Mouse (Mus musculus) v-Abl transformed pro-B cells (cell line): ENCODE data around the gene Mmp9.

Experiments
- in situ Hi-C, 2 experiments: fragments of 400-800 bp; cut with MboI; formaldehyde crosslinking; loops; one replicate each; pipeline ENCODE4 v1.15.1; 2025; ENCODE audit not compliant: unreplicated experiment in 2 of 2

Mmp9 gene

DNA sequence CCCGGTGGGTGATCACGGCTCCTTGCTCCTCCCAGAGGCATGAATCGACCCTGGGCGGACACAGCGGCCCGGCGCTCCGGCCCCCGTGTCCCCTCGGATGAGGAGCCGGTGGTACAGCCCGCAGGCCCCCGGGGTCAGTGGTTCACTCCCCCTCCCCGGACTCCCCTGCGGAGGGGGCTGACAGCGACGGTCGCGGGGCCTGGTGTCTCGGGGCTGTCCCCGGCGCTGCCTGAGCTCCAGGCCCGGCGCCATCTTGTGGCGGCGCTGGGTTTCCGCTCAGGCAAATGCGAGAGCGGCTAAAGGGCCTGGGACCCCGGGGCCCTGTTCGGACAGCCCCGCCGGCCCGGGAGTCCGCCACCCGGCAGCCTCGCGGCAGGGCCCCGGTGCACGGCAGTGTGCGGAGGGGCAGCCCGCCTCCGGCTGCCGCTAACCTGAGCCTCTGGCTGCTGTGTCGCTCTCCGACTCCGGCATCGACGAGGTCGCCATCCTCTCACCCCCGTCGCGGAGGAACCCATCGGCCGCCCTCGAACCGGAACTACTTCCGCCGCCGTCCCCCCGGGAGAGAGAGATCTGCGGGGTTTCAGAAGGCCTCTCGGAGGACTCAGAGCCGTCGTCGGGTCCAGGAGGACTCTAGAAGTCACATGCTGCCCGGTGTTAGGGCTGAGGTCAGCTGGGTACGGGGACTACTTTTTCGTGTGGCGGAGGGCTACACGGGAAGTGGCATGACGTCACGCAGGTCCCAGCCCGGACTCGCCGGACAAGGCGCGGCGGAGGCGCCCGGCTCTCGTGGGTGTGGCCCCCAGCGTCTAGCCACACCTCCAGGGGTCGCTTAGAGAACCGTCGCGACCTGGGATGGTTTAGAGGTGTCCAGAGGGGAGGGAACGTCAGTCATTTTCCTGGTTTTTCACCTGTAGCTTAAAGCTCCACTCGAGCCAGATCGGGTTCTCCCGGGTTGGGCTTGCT is 29.2 kb upstream of the Mmp9 start, which contains the start of gene Zfp335:
Zfp335 (minus strand) TSS at position 672 of the 963 bp plus-strand sequence.
- in situ Hi-C loops, result loop anchor here (5.0 kb wide), 2 partner anchors 34 to 79 kb away; partner anchors contain the start of genes Ctsa (in 1 of the 2), Neurl2 (in 1 of the 2) and Pcif1 (in 1 of the 2)

DNA sequence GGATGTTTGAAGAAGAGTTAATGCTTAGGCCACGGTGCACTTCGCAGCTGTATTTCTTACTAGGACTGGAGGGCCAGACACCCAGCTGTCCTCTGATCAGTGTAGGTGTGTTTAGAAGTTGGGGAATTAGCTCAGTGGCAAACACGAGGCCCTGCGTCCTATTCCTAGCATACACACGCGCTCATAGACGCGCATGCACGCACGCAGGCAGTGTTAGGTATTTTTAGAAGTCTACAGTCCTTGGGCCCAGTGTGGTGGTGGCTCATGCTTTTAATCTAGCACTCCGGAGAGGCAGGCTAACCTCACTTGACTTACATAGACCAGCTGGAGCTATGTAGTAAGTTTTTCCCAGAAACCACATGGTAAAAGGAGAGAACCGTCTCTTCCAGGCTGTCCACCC is 28.4 kb upstream of the Mmp9 start:
- in situ Hi-C loops, result loop anchor here (5.0 kb wide), 2 partner anchors 35 to 80 kb away; partner anchors contain the start of genes Ctsa (in 1 of the 2), Neurl2 (in 1 of the 2) and Pcif1 (in 1 of the 2)

DNA sequence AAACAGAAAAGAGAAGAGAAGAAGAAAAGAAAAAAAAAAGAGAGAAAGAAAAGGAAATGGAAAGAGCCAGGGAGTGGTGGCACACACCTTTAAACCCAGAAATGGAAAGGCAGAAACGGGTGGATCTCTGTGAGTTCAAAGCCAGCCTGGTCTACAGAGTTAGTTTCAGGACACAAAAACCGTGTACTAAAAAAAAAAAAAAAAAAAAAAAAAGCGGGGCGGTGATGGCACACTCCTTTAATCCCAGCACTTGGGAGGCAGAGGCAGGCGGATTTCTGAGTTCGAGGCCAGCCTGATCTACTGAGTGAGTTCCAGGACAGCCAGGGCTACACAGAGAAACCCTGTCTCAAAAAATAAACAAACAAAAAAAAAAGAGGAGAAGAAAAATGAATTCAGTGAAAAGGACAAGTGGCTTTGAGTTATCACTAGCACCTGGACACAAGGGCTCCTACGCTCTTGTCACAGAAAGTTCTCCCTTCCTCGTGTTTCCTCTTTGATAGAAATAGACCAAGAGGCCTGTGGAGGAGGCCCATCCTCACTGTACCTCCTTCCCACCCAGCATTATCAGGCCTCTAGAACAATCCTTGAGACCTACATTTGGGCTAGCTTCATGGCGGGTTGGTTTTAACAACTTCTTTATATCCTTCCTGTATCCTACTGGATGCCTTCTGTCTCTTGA is 27.7 kb upstream of the Mmp9 start:
- in situ Hi-C loops, result loop anchor here (5.0 kb wide), 2 partner anchors 36 to 81 kb away; partner anchors contain the start of genes Ctsa (in 1 of the 2), Neurl2 (in 1 of the 2) and Pcif1 (in 1 of the 2)

DNA sequence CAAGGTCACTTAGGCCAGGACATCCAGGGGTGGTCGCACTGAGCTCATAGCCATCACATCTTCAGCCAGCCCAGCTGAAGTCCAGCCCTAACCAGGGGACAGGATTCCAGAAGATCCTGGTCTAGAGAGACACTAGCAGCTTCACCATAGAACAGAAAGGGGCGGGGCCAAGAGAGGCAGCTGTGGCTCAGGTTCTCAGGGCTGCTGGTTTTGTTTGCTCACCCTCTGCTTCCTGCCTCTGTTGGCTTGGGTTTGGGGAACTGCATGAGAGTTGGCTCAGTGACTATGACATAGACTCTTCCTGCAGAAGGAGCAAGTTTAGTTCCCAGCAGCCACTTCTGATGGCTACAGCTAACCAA is 27.2 kb upstream of the Mmp9 start:
- in situ Hi-C loops, result loop anchor here (5.0 kb wide), 2 partner anchors 36 to 81 kb away; partner anchors contain the start of genes Ctsa (in 1 of the 2), Neurl2 (in 1 of the 2) and Pcif1 (in 1 of the 2)

DNA sequence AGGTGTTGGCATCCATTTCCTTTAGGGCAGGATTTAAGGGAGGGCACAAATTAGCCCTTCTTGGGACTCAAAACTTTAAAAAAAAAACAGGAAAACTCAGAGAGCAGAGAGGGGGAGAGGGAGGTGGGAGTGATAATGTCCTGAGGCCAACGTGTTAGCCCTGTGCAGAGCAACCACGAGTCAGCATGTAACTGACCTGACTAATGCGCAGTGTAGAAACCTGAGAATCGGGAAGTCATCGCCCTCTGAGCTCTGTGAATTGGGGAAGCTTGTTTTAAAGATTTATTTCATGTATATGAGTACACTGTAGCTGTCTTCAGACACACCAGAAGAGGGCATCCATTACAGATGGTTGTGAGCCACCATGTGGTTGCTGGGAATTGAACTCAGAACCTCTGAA is 23.8 kb upstream of the Mmp9 start:
- in situ Hi-C loops, result no loop called here

DNA sequence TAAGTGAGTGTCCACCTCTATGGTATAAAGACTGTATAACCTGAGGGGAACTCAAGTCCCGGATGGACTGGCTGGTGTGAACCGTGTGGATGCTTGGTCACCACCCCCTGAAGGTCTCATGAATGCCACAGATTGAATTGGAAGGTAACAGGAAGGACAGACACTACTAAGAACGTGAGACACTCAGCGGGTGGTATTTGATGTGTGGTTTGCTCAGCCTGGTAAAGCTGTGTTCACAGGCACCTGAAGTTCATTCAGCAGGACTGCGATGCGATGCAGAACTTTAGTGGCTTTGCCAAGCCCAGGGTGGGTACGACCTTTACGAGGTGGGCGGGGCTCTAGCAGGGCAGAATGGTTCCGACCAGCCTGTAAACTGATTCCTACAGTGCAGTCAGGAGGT is 23.2 kb upstream of the Mmp9 start:
- in situ Hi-C loops, result no loop called here

DNA sequence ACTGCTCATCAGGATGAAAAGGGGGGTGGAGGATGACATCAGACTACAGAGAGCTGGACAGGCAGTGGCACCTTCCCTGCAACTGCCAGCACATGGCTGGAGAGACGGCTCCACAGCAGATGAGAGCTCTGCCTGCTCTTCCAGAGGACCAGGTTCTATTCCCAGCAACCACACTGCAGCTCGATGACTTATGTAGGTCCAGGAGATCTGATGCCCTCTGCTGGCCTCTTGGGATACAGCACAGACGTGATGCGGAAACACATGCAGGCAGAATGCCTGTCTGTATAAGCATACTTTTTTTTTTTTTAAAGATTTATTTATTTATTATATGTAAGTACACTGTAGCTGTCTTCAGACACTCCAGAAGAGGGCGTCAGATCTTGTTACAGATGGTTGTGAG is 22.3 kb upstream of the Mmp9 start:
- in situ Hi-C loops, result no loop called here

DNA sequence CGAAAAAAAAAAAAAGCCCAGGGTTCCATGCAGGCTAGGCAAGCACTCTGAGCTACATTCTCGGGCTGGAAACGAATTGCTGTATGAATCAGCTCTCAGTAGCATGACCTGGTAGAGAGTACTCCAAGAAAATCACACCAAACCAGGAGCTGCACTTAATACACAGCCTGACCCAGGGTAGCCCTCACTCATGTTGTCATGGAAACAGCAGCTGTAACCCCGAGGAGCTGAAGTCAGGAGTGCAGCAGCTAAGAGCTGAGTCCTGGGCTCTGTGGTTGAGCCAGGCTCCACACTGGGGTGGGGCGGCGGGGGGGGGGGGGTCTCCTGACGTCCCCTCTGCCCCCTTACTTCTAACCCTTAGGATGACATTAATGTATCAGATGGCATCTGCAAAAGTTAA is 18.6 kb upstream of the Mmp9 start:
- in situ Hi-C loops, result loop anchor here (5.0 to 10.0 kb wide), 3 partner anchors 35 to 353 kb away; no protein-coding TSS in a partner anchor

DNA sequence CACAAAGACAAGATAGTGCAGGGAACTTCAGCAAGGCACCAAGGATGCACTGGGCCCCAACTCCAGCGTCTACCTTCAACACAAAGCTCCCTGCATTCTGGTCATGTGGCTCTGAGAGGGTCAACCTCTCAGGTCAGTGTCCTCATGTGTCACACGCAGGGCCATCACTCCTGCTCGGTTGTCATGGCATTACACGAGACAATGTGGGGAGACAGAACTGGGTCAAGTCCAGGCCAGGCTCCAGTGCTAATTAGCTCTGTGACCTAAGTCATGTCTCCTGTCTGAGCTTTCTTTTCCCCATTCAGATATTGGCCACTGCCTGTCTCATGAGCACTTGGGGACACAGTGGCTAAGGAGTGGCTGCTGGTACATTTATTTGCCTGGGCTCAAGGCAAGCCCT is 17.3 kb upstream of the Mmp9 start:
- in situ Hi-C loops, result loop anchor here (5.0 to 10.0 kb wide), 3 partner anchors 34 to 352 kb away; no protein-coding TSS in a partner anchor

DNA sequence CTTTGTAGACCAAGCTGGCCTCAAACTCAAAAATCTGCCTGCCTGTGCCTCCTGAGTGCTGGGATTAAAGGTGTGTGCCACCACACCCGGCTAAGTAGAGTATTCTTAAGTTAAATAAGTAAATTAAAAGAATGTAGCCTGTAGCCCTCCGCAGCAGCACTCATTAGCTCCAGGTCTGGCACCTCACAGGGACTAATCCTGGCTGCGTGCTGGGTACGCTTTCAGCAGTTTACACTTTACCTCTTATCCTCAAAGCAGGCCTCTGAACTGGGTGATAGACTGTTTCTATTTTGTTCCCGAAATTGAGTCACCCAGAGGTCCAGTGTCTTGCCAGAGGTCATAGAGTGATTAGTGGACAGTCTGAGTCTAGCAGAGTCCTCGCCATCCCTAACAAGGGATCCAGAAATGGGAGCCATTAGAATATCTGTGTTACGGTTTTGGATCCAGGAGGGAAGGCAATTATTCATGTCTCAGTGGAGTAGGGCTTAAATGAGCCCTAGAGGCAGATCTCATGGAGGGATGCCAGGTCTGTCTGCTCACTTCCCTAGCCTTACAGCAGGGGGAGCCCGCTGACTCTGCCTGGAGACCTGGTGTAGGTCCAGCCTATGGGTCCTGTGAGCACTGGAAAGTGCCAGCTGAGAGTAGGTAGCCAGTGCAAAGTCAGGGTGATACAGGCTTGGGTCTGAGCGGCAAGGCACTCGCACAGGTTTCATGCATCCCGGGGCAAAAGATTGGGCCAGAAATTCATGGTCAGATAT is 16.3 kb upstream of the Mmp9 start:
- in situ Hi-C loops, result loop anchor here (5.0 to 10.0 kb wide), 3 partner anchors 33 to 351 kb away; no protein-coding TSS in a partner anchor

DNA sequence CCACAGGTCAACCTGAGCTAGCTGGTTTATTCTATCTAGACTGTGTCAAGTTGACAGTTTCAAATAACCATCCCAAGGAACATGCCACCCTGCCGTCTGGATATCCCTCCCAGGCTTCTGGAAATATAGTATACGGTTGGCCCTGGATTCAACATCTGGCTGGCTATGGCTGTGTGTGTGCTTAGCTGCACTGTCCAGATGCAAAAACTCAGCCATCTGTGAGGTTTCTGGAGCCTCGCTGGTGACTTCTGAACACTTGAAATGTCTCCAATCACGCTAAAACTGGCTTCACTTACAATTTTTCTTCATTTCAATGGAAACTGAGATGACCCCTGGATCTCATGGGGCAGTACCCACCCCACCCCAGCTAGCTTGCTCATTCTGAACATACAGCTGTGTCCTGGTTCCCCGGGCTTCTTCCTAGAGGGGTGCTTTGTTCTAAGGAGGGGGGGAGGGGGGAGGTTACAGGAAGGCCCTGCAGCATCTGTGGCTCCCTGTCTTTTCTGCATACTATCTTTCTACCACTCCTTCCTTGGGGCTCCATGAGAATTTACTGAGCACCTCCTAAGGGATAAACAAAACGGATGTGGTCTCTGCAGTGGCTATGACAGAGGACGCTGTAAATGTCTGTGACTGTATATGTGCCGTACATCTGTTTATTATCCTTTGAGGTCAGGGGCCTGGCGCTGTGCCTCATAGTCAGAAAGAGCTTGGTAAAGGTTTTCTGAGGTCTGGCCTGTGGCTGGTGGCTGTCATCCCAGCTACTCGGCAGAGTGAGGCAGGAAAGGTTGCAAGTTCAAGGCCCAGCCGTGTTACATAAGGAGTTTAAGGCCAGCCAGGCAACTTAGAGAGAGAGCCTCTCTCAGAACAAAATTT is 9.6 kb upstream of the Mmp9 start:
- in situ Hi-C loops, result no loop called here

DNA sequence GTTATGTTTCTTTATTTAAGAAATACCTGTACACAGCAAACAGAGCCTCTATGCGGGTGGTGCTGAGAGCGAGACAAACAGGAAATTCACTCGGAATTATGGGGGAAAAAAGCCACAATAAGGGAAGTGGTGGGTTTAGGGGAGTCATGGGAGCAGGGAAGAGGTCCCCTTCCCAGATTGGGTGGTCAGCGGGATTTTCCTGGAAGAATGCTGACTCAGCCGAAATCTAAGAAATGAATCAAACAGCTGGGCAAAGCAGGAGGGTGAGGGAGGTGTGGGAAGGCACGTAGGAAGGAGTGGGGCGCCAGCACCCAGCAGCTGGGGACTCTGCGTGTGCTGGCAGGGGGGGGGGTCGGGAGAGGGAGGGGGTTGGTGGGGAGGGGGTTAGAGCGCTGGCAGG is 7.0 kb upstream of the Mmp9 start:
- in situ Hi-C loops, result no loop called here

DNA sequence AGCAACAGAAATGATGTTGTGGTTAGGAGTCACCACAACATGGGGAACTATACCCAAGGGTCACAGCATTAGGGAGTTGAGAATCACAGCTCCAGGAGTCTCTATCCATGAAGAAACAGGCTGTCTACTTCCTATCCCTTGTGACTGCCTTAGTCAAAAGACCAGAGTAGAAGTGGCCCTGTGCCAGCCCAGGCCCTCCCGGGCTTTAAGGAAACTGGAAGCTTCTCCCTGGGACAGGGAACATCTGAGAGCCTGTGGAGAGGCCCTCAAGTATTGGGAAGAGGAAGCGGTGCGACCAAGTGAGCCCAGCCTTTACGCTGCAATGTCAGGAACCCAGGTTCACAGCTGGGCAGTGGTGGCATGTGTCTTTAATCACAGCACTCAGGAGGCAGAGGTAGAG is 4.6 kb upstream of the Mmp9 start:
- in situ Hi-C loops, result no loop called here

DNA sequence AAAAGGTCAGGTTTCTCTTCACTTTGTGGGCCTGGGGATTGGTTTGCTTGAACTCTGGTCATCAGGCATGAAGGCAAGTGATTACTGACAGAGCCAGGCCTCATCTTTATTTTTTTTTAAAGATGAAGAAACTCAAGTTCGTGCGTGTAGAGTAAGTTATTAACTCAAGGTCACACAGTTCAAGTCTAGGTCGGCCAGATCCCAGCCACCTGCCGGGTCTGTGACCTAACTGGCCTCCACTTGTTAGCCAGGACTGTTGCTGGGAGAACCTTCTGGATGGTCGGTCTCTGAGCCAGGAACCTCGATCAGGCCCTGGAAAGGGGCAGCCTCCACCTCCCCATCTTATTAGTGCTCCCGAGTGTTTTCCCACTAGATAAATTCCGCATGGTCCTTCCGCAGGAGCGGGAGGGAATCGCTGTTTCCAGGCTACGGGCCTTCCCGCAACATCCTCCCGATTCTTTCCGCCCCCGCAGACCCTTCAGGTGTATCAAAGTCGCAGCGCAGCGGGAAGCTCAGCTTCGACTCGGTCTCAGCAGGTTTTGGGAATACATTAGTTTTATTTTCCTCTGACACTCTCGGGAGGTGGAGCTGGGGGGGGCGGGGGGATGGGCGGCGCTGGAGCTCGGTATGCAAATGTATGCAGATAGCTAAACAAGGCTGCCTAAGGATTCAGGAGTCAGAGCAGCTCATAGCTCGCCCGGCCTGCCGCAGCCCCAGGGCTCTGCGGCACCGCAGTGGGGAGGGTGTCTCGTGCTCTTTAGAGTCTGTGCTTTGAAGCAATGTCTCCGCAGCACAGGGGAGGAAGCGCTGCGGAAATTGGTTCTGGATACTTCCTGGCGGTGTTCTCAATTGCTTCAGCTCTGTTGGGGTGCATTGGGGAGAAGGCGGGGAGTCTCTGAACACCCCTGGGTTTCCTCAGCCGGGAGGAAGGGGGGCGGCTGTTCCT is 2.2 kb upstream of the Mmp9 start:
- in situ Hi-C loops, result no loop called here

DNA sequence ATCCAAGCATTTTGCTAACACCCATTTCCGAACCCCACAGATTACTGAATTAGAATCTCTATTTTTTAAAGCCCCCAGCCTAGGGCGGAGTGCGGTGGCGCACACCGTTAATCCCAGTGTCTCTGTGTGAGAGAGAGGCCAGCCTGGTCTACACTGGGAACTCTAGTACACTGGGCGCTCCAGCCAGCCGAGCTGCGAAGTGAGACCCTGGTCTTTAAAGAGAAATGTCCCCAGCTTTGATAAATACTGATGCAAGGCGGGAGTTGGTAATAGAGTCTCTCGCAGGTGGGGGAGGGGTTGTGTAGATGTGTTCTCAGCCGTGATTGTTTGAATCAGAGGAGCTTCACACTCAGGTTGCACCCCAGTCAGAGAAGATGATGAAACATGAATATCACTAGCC is 1.5 kb upstream of the Mmp9 start:
- in situ Hi-C loops, result no loop called here

DNA sequence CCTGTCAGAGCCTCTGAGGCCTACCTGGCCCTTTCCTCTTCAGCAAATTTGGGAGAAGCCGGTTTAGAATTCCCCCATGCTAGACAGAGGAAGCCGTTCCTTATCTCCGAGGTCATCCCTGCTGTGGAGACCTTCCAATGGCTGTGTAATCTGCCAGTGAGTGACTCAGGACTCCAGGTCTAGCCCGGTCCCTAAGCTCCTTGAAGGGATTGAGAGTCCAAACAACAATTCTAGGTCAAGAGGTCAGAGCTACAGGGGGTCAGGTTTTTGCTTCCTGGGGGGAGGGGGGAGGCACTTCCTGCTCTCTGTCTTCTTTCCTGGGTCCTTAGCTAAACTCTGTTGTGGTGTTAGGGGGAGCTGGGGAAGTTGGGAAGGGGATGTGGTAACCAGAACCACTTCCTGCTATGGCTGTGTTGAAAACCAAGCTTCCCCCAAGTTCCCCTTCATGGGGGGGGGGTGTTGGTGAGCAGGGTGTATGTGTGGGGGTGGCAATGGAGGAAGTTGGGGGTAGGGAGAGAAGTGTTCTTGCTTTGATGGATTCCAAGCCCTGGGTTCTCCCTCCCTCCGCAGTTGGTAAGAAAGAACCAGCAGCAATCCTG is 2.2 kb downstream of the Mmp9 start:
- in situ Hi-C loops, result no loop called here

DNA sequence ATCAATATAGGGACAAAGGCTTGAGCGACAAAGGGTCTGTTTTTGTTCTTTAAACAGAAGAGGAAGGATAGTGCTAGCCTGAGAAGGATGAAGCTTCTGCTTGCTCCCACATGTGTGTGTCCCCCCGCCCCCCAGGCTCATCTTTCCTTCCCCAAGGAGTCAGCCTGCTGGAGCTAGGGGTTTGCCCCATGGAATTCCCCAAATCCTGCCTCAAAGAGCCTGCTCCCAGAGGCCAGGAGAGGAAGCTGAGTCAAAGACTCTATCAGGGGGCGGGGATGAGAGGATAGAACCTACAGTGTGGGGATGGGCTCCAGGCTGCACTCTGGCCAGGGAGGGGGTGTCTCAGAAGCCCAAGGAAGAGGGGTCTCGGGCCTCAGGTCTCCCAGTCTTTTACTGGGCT is 6.9 kb downstream of the Mmp9 start:
- in situ Hi-C loops, result no loop called here

DNA sequence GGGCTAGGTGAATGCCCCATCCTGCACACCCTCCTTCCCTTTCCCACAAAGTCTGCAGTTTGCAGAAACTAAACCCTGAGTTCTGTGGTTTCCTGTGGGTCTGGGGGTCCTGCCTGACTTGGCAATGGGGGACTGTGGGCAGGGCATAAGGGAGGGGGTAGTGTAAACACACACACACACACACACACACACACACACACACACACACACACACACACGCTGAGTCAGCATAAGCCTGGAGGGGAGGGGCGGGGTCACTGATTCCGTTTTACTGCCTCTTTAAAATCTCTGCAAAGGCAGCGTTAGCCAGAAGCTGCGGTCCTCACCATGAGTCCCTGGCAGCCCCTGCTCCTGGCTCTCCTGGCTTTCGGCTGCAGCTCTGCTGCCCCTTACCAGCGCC is 7.3 kb downstream of the Mmp9 start:
- in situ Hi-C loops, result no loop called here
